Mouse (Mus musculus): ENCODE results near the gene Yipf1. TPM values are rescaled to one million over a fixed set of nuclear protein-coding genes. Genes with fewer than 3 reads are reported as not detected.

The Yipf1 gene
- polyA plus RNA-seq (2014; fragmentation: Nextera tagmentation; extraction: Ambion mirVana): 51.8 and 53.6 TPM in 2 replicates

DNA sequence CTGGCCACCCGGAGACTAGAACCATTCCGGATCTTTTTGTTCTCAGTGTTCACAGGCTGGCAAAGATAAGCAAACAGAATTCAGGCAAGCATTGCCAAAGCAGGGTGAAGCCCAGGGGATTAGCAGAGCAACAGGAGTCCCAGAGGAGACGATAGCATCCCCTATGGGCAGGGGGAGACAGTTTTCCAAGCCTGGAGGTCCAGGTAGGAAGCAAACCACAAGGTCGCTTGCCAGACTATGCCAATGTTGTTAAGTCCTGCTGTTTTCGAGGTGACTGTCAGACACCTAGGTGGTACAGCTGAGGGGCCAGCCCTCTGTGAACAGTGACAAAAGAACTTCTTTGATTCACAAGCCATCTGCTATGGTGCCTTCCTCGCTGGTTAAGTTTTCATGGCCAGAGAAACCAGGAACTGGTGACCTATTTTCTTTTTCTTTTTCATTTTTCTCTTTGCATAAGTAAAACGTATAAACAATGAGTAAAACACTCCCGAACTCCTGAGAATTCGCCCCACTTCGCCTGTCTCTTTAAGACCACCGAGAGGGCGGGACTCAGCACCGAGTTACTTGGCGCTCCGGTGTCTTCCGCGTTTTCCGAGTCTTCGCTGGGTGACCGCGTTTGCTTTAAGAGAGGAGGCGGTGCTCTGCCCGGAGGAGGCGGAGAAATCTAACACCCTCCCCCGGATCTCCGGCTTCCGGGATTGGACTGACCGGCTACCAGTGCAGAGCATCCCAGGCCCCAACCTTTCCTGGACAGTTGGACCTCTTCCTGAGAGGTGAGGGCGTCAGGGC is at the start of gene Yipf1:
TSS of gene Yipf1 (plus strand) at position 674 of the 789 bp plus-strand sequence.
- WGBS: under 1% methylated on average over 29 of the region's 29 CpGs
- peak; percentile 89 for ATAC-seq (replicated peaks; ENCODE audit: insufficient number of reproducible peaks, low FRiP score, low TSS enrichment, low read depth)
- H3K27ac ChIP-seq (replicated peaks; ENCODE audit: low read depth, low read length): 0 out of 2 replicates have a peak within 1 kb of the TSS, but pooled peaks have one; percentile 14

DNA sequence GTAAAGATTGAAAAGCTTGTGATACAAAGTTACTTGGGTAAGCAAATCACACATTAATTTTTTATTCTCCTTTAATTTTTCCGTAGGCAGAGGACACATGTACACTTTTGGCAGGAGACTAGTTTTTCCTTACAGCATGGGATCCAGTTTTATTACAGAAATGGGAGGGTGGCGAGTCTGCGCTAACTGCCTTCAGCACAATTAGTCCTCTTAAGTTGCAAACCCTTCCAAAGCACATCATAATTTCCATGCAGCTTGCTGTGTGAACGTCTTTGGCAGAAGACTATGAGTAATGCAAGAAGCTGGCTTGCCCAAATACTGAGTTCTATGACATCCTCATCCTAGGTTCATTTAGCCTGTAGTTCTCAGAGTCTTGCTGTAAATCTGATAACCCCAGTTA is 40.5 kb upstream of the Yipf1 start:
- Histone ChIP-seq H3K4me2 (ENCODE audit: low read depth, low read length) (no peak overlapping the region), H3K4me1 (ENCODE audit: control insufficient read depth, insufficient read depth, low read length) (no peaks in the 10 kb centered on the region), H3K4me3 (ENCODE audit: low read depth, low read length) (no peak overlapping the region), H3K27ac (replicated peaks; ENCODE audit: low read depth, low read length) (no peak overlapping the region), H3K9me3 (replicated peaks; ENCODE audit: control insufficient read depth, low read length) (no peaks in the 10 kb centered on the region), H3K36me3 (replicated peaks; ENCODE audit: control insufficient read depth, insufficient read depth, low read depth, low read length) (no peaks in the 10 kb centered on the region), H3K9ac (replicated peaks; ENCODE audit: low read length) (no peak overlapping the region), H3K27me3 (ENCODE audit: control insufficient read depth, insufficient read depth, low read length) (no peaks in the 10 kb centered on the region)
- DNase-seq (ENCODE audit: low spot score) (no peak), ATAC-seq (replicated peaks; ENCODE audit: insufficient number of reproducible peaks, low FRiP score, low TSS enrichment, low read depth) (no peak)
- 85% methylated on average over 4 of the region's 4 CpGs for WGBS

More for the DNA sequence above, at the start of gene Yipf1:
- no peaks in the 10 kb centered on the region; the same call in 1 of the 2 replicates for H3K36me3 ChIP-seq (replicated peaks; ENCODE audit: control insufficient read depth, insufficient read depth, low read depth, low read length)
- peak within 1 kb of the TSS; percentile 61 for H3K9ac ChIP-seq (replicated peaks; ENCODE audit: low read length)
- peak within 1 kb of the TSS; percentile 65 for H3K4me3 ChIP-seq (ENCODE audit: low read depth, low read length)
- H3K4me2 ChIP-seq (ENCODE audit: low read depth, low read length): peak within 1 kb of the TSS; percentile 66
- no peaks in the 10 kb centered on the region; the same call in 1 of the 2 replicates for H3K4me1 ChIP-seq (ENCODE audit: control insufficient read depth, insufficient read depth, low read length)
- DNase-seq (ENCODE audit: low spot score): peak; percentile 94
- no peaks in the 10 kb centered on the region for H3K27me3 ChIP-seq (ENCODE audit: control insufficient read depth, insufficient read depth, low read length)
- no peaks in the 10 kb centered on the region for H3K9me3 ChIP-seq (replicated peaks; ENCODE audit: control insufficient read depth, low read length)

DNA sequence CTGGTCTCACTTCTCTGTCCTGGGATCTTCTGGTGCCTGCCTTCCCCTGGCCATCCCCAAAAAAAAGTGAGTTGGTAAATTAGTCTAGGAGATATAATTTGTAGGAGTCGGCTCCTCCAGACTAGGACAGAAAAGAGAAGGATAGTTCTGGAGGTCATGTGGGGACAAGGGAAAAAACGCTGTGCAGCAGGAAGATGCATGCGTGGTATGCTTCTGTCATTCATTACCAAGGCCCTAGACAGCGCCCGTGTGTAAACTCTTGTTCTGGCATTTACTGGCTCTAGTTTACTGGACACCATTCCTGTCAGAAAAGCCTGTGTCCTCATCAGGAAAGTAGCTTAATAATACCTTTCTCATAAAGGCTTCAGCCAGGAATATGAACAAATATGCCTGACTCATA is 39.7 kb upstream of the Yipf1 start:
- ATAC-seq (replicated peaks; ENCODE audit: insufficient number of reproducible peaks, low FRiP score, low TSS enrichment, low read depth): no peak
- no peaks in the 10 kb centered on the region for H3K4me1 ChIP-seq (ENCODE audit: control insufficient read depth, insufficient read depth, low read length)

DNA sequence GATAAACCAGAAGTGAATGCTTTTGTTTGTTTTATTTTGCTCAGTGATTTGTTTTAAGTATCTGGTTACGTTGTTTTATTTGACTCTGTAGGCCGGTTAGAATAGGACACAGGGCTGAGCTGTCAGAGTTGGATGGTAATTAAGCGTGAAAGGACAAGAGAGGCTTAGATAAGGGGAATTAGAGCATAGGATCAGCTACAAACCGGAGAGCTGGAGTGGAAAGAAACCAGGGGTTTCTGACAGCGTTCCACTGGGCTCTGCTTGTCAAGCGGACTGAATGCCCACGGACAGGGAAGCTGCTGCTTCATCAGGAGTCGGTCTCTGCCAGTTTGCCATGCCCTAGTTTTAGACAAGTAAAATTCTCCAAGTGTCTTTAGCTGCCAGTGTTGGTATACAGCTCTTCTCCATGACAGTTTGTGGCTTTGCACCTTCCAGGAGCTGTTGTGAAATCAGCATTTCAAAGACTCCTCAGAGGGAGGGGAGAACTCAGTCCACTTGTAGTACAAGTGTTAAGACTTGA is 35.9 kb upstream of the Yipf1 start:
- no peaks in the 10 kb centered on the region for H3K27me3 ChIP-seq (ENCODE audit: control insufficient read depth, insufficient read depth, low read length)
- H3K4me2 ChIP-seq (ENCODE audit: low read depth, low read length): no peak overlapping the region
- no peaks in the 10 kb centered on the region for H3K36me3 ChIP-seq (replicated peaks; ENCODE audit: control insufficient read depth, insufficient read depth, low read depth, low read length)
- WGBS: 20% methylated on average over 8 of the region's 8 CpGs
- H3K4me1 ChIP-seq (ENCODE audit: control insufficient read depth, insufficient read depth, low read length): no peaks in the 10 kb centered on the region
- DNase-seq (ENCODE audit: low spot score) (no peak), ATAC-seq (replicated peaks; ENCODE audit: insufficient number of reproducible peaks, low FRiP score, low TSS enrichment, low read depth) (no peak)
- no peak overlapping the region for H3K27ac ChIP-seq (replicated peaks; ENCODE audit: low read depth, low read length)
- no peak overlapping the region for H3K9ac ChIP-seq (replicated peaks; ENCODE audit: low read length)
- no peaks in the 10 kb centered on the region for H3K9me3 ChIP-seq (replicated peaks; ENCODE audit: control insufficient read depth, low read length)
- H3K4me3 ChIP-seq (ENCODE audit: low read depth, low read length): no peak overlapping the region

More for the DNA sequence above, 39.7 kb upstream of the Yipf1 start:
- 81% methylated on average over 5 of the region's 5 CpGs for WGBS
- Histone ChIP-seq H3K4me3 (ENCODE audit: low read depth, low read length) (no peak overlapping the region), H3K9ac (replicated peaks; ENCODE audit: low read length) (no peak overlapping the region), H3K4me2 (ENCODE audit: low read depth, low read length) (no peak overlapping the region), H3K27ac (replicated peaks; ENCODE audit: low read depth, low read length) (no peak overlapping the region), H3K9me3 (replicated peaks; ENCODE audit: control insufficient read depth, low read length) (no peaks in the 10 kb centered on the region), H3K27me3 (ENCODE audit: control insufficient read depth, insufficient read depth, low read length) (no peaks in the 10 kb centered on the region), H3K36me3 (replicated peaks; ENCODE audit: control insufficient read depth, insufficient read depth, low read depth, low read length) (no peaks in the 10 kb centered on the region)
- no peak for DNase-seq (ENCODE audit: low spot score)

DNA sequence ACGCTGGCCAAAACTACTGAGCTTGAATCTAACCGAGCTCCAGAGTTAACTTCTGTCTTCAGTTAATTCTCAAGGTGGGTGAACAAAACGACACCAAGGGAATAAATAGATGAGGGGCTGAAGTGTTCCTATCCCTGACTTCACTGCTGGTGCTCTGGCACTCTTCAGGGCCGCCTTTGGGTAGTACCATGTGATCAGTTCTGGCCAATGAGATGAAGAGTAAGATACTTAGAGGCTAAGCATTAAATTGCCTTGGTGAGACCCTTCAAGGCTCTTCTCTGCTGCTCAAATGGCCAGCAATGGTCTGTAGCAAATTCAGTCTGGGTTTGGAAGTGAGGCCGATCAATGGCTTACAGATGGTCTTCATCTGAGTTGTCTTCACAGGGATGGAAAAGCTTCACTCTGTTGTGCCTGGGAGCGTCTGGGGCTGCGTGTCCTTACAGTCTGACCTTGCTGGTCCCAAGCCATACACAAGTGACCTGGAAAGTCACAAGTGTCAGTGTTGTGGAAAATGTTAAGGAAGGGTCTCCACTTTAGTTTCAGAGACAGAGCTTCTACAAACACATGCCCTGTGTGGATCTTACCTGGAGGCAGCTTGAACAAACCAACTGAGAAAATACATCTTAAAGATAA is 33.2 kb upstream of the Yipf1 start:
- Histone ChIP-seq H3K4me1 (ENCODE audit: control insufficient read depth, insufficient read depth, low read length) (no peaks in the 10 kb centered on the region), H3K4me2 (ENCODE audit: low read depth, low read length) (no peak overlapping the region), H3K4me3 (ENCODE audit: low read depth, low read length) (no peak overlapping the region), H3K9me3 (replicated peaks; ENCODE audit: control insufficient read depth, low read length) (no peaks in the 10 kb centered on the region), H3K9ac (replicated peaks; ENCODE audit: low read length) (no peak overlapping the region), H3K27me3 (ENCODE audit: control insufficient read depth, insufficient read depth, low read length) (no peaks in the 10 kb centered on the region), H3K27ac (replicated peaks; ENCODE audit: low read depth, low read length) (no peak overlapping the region), H3K36me3 (replicated peaks; ENCODE audit: control insufficient read depth, insufficient read depth, low read depth, low read length) (no peaks in the 10 kb centered on the region)
- WGBS: 76% methylated on average over 7 of the region's 7 CpGs
- ATAC-seq (replicated peaks; ENCODE audit: insufficient number of reproducible peaks, low FRiP score, low TSS enrichment, low read depth): no peak
- no peak for DNase-seq (ENCODE audit: low spot score)

DNA sequence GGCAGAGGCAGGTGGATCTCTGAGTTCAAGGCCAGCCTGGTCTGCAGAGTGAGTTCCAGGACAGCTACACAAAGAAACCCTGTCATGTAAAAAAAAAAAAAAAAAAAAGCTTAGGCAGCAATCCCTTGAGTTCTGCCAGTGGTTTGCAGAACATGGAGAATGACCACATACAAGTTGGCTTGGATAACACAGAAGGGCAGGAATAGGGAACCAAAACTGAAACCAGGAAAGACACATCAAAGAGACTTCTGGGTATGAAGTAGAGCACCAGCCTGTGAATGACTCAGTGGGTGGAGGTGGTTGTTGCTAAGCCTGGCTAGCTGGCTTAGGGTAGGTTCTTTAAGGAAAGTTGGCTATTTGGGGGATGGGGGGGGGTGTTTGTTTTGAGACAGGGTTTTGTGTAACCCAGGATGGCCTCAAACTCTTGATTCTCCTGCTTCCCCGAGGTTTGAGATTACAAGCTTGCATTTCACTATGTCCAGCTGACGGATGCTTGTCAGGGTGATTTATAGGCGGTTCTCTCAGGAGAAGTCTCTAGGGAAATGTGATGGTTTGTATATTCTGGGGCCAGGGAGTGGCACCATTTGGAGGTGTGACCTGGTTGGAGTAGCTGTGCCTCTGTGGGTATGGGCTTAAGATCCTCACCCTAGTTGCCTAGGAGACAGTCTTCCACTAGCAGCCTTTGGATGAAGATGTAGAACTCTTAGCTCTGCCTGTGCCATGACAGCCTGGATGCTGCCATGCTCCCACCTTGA is 28.5 kb upstream of the Yipf1 start:
- no peak for DNase-seq (ENCODE audit: low spot score)
- H3K9ac ChIP-seq (replicated peaks; ENCODE audit: low read length): no peak overlapping the region
- H3K4me3 ChIP-seq (ENCODE audit: low read depth, low read length): no peak overlapping the region
- H3K36me3 ChIP-seq (replicated peaks; ENCODE audit: control insufficient read depth, insufficient read depth, low read depth, low read length): no peaks in the 10 kb centered on the region
- H3K27ac ChIP-seq (replicated peaks; ENCODE audit: low read depth, low read length): no peak overlapping the region
- H3K27me3 ChIP-seq (ENCODE audit: control insufficient read depth, insufficient read depth, low read length): no peaks in the 10 kb centered on the region
- WGBS: 77% methylated on average over 3 of the region's 3 CpGs
- H3K4me2 ChIP-seq (ENCODE audit: low read depth, low read length): no peak overlapping the region
- H3K4me1 ChIP-seq (ENCODE audit: control insufficient read depth, insufficient read depth, low read length): no peaks in the 10 kb centered on the region
- no peaks in the 10 kb centered on the region for H3K9me3 ChIP-seq (replicated peaks; ENCODE audit: control insufficient read depth, low read length)
- no peak for ATAC-seq (replicated peaks; ENCODE audit: insufficient number of reproducible peaks, low FRiP score, low TSS enrichment, low read depth)

DNA sequence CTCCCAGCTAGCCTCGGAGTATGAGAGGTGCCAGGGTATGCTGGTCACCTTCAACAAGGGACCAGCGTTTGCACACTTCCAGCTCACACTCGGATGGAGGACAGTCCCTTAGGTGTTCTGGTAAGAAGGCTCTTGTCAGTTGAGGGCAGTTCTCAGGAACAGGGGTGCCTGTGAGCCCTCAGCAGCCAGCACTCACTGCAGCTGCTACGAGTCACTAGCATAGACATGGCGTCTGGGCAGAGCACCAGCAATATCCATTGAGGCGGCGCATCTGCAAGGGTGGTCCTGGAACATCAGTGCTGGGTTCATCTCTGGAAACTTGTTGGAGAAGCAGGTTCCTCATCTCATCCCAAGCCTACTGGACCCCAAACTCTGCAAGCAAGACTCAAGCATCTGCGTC is 27.8 kb upstream of the Yipf1 start:
- Histone ChIP-seq H3K9me3 (replicated peaks; ENCODE audit: control insufficient read depth, low read length) (no peaks in the 10 kb centered on the region), H3K27me3 (ENCODE audit: control insufficient read depth, insufficient read depth, low read length) (no peaks in the 10 kb centered on the region), H3K27ac (replicated peaks; ENCODE audit: low read depth, low read length) (no peak overlapping the region), H3K36me3 (replicated peaks; ENCODE audit: control insufficient read depth, insufficient read depth, low read depth, low read length) (no peaks in the 10 kb centered on the region), H3K4me2 (ENCODE audit: low read depth, low read length) (no peak overlapping the region), H3K9ac (replicated peaks; ENCODE audit: low read length) (no peak overlapping the region), H3K4me1 (ENCODE audit: control insufficient read depth, insufficient read depth, low read length) (no peaks in the 10 kb centered on the region), H3K4me3 (ENCODE audit: low read depth, low read length) (no peak overlapping the region)
- DNase-seq (ENCODE audit: low spot score) (no peak), ATAC-seq (replicated peaks; ENCODE audit: insufficient number of reproducible peaks, low FRiP score, low TSS enrichment, low read depth) (no peak)
- WGBS: 91% methylated on average over 8 of the region's 8 CpGs

All from embryonic facial prominence, embryonic 11.5 days (tissue).